Mouse (Mus musculus) erythroblast, embryonic 14.5 days (primary cell): Measurements from ENCODE around the gene Znrf3.

Experiments
- GATA1 ChIP-seq: IDR thresholded peaks from 2 replicates; pipeline ENCODE4 v1.6.1; 2012; ENCODE audit warnings: low read length, inconsistent platforms, mixed read lengths
- TAL1 ChIP-seq: IDR thresholded peaks from 3 replicates; pipeline ENCODE4 v1.6.1; 2012; ENCODE audit warnings: low read length, inconsistent platforms, mixed read lengths

GRCm38 (mm10) chr11:5272066-5272360 is 172.6 kb downstream of the Znrf3 start:
- TF ChIP-seq GATA1 (no peak), TAL1 (no peak)
